Mouse (Mus musculus) G1E (cell line): ENCODE results near the gene Tmod2.

Experiments used
- CTCF ChIP-seq: IDR thresholded peaks from 2 replicates; pipeline ENCODE4 v1.5.1; 2012; ENCODE audit warnings: low read depth, low read length, inconsistent platforms, mixed read lengths
- GATA2 ChIP-seq: IDR thresholded peaks from 2 replicates; pipeline ENCODE4 v1.6.1; 2012; ENCODE audit warnings: low read depth, low read length, inconsistent platforms, borderline replicate concordance
- TAL1 ChIP-seq: conservative IDR thresholded peaks from 2 replicates; pipeline ENCODE4 v1.6.1; 2012; ENCODE audit warnings: low read depth, low read length, inconsistent platforms, mixed read lengths

- TF ChIP-seq CTCF (no peak), TAL1 (no peak), GATA2 (no peak)
Observed at GRCm38 (mm10) chr9:75520940-75521339, 90.2 kb downstream of the Tmod2 start.
